Mouse (Mus musculus): ENCODE data around the gene Zc3h10. TPM values are rescaled to one million over a fixed set of nuclear protein-coding genes. Genes with fewer than 3 reads are reported as not detected.
"Not testable (repeated sequence)": the region's sequence is repeated elsewhere in the genome, so short reads cannot be mapped to it uniquely, and the experiment has no call there.

The Zc3h10 gene
- polyA plus RNA-seq, 1 experiment from 2014 or later: 8.0 TPM

DNA sequence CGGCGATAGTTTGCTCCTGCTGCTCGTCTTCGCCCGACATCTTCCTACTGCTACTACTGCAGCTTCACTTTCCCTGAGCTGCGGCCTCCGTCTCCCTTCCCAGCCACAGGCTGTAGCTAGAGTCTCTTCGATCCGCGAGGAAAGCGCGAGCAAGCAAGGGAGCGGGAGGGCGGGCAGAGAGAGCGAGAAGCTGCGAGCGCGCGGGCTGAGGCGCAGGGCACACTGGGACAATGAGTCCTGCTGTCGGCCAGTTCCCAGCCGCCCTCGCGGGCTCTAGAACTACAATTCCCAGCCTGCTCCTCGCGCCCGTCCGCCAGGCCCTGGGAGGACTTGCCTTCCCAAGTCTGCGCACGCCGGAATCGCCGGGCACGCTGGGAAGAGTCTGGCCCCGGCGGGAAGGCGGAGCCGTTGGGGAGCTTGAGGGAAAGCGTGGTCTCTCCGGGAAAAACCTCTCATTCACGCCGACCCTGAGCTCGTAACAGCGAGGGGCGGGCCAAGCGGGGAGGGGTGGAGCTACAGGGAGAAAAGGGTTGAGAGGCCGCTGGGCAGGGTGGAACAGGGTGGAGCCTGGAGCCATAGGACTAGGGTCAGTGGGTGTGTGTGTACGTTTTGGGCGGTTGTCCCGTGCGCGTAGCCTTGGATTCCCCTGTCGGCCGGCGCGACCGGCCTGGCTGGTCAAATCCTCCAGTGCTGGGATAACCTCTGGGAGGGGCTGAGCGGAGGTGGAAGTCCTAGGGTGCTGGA is 18.4 kb upstream of the Zc3h10 start, which contains the start of gene Pa2g4:
TSS of gene Pa2g4 (minus strand) at position 200 of the 744 bp plus-strand sequence.
- H3K9me3 ChIP-seq (replicated peaks; ENCODE audit: control insufficient read depth, low read length): no peaks in the 10 kb centered on the region
- peaks cover 5% of the 10 kb centered on the region; the same call in 1 of the 2 replicates for H3K4me1 ChIP-seq (ENCODE audit: control insufficient read depth, insufficient read depth, low read length)
- WGBS (ENCODE audit: insufficient replicate concordance): under 1% methylated on average over 58 of the region's 58 CpGs
- peak within 1 kb of the TSS; percentile 86 for H3K4me3 ChIP-seq (ENCODE audit: low read depth, low read length)
- H3K4me2 ChIP-seq: peak within 1 kb of the TSS; percentile 79
- H3K27ac ChIP-seq (ENCODE audit: low read depth, low read length): peak within 1 kb of the TSS; percentile 94
- H3K9ac ChIP-seq (ENCODE audit: low read depth, low read length): peak within 1 kb of the TSS; percentile 93
- peaks cover 12% of the 10 kb centered on the region for H3K36me3 ChIP-seq (ENCODE audit: control insufficient read depth, insufficient read depth, low read length)
- ATAC-seq (replicated peaks; ENCODE audit: insufficient number of reproducible peaks, low FRiP score, low TSS enrichment): peak; percentile 97
- H3K27me3 ChIP-seq (ENCODE audit: control insufficient read depth, insufficient read depth, low read length): no peaks in the 10 kb centered on the region

DNA sequence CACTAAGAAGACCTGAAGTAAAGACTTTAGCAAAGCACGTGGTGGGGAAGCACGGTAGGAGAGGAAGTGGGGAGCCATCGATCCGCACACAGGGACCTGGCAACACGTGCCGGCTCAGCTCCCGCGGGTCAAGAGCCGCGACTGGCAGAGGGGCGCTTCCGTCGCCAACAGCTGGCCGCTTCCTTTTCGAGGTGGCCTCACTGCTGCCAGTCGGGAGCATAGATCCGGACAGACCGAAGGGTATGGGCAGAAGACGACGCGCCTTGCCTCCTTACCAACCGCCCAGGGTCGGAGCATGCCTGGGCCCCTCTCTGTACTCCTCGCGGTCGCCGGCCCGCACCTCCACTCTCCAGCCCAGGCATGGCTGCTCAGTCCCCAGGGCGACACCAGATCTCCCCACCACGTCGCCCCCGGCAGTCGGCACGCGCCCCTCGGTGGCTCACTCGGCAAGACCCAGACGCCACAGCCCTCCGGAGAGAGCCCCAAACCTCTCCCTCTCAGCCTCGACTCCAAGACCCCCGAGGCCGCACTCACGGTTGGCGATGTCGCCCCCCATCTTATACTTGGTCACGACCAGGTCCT is 17.7 kb upstream of the Zc3h10 start:
- 0% methylated on average over 46 of the region's 46 CpGs for WGBS (ENCODE audit: insufficient replicate concordance)
- Histone ChIP-seq H3K4me2 (peak overlapping the region; percentile 79), H3K27ac (ENCODE audit: low read depth, low read length) (peak overlapping the region; percentile 94), H3K9me3 (replicated peaks; ENCODE audit: control insufficient read depth, low read length) (no peaks in the 10 kb centered on the region), H3K4me3 (ENCODE audit: low read depth, low read length) (peak overlapping the region; percentile 86), H3K9ac (ENCODE audit: low read depth, low read length) (peak overlapping the region; percentile 93), H3K4me1 (ENCODE audit: control insufficient read depth, insufficient read depth, low read length) (peaks cover 5% of the 10 kb centered on the region; the same call in 1 of the 2 replicates), H3K36me3 (ENCODE audit: control insufficient read depth, insufficient read depth, low read length) (peaks cover 18% of the 10 kb centered on the region), H3K27me3 (ENCODE audit: control insufficient read depth, insufficient read depth, low read length) (no peaks in the 10 kb centered on the region)
- peak; percentile 36; the same call in 1 of the 2 replicates for ATAC-seq (replicated peaks; ENCODE audit: insufficient number of reproducible peaks, low FRiP score, low TSS enrichment)

DNA sequence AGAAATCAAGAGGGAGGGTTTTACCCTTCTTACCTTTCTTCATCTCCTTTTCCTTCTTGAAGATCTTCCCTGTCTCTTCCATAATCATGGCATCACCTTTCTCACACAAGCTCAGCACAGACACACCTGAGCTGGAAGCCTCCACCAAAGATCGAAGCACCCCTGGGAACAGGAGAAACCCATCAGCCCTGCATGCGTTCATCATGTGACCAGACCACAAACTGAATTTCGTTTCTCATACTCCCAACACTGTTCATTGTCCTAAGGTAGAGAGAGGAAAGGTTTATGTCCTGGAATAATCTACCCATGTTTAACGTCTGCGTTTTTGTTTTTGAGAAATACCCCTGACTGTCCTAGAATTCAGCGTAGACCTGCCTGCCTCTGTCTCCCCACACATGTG is 16.0 kb upstream of the Zc3h10 start:
- WGBS (ENCODE audit: insufficient replicate concordance): 82% methylated on average over 6 of the region's 6 CpGs
- ATAC-seq (replicated peaks; ENCODE audit: insufficient number of reproducible peaks, low FRiP score, low TSS enrichment): no peak
- no peak overlapping the region; the same call in 1 of the 2 replicates for H3K9ac ChIP-seq (ENCODE audit: low read depth, low read length)

DNA sequence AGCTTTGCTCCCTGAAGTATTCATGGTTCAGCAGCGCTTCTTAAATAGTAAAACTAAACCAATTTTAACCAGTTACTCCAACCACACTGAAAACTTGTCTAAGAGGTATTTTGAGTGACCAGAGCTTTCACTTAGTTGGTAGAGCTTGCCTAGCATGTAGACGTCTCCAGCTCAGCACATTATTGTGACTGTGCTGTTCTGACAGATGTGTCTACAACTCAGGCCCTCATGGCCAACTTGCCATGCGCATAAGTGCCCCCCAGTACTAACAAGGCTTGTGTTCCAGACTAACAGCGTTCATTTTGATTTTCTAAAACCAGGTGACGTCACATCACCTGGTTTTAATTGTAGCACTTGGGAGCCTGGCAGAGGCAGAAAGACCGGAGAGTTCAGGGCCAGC is 9.4 kb upstream of the Zc3h10 start:
- no peaks in the 10 kb centered on the region for H3K27me3 ChIP-seq (ENCODE audit: control insufficient read depth, insufficient read depth, low read length)
- no peaks in the 10 kb centered on the region for H3K9me3 ChIP-seq (replicated peaks; ENCODE audit: control insufficient read depth, low read length)
- no peak overlapping the region for H3K4me2 ChIP-seq
- no peaks in the 10 kb centered on the region for H3K4me1 ChIP-seq (ENCODE audit: control insufficient read depth, insufficient read depth, low read length)
- H3K4me3 ChIP-seq (ENCODE audit: low read depth, low read length): no peak overlapping the region
- H3K9ac ChIP-seq (ENCODE audit: low read depth, low read length): no peak overlapping the region
- WGBS (ENCODE audit: insufficient replicate concordance): 79% methylated on average over 6 of the region's 6 CpGs
- ATAC-seq (replicated peaks; ENCODE audit: insufficient number of reproducible peaks, low FRiP score, low TSS enrichment): no peak
- no peak overlapping the region for H3K27ac ChIP-seq (ENCODE audit: low read depth, low read length)
- peaks cover 31% of the 10 kb centered on the region for H3K36me3 ChIP-seq (ENCODE audit: control insufficient read depth, insufficient read depth, low read length)

More for the DNA sequence above, 16.0 kb upstream of the Zc3h10 start:
- Histone ChIP-seq H3K27ac (ENCODE audit: low read depth, low read length) (no peak overlapping the region), H3K36me3 (ENCODE audit: control insufficient read depth, insufficient read depth, low read length) (peaks cover 31% of the 10 kb centered on the region), H3K4me3 (ENCODE audit: low read depth, low read length) (no peak overlapping the region), H3K9me3 (replicated peaks; ENCODE audit: control insufficient read depth, low read length) (no peaks in the 10 kb centered on the region), H3K4me1 (ENCODE audit: control insufficient read depth, insufficient read depth, low read length) (peaks cover 5% of the 10 kb centered on the region; the same call in 1 of the 2 replicates), H3K4me2 (peak overlapping the region; percentile 79; the same call in 1 of the 2 replicates), H3K27me3 (ENCODE audit: control insufficient read depth, insufficient read depth, low read length) (no peaks in the 10 kb centered on the region)

DNA sequence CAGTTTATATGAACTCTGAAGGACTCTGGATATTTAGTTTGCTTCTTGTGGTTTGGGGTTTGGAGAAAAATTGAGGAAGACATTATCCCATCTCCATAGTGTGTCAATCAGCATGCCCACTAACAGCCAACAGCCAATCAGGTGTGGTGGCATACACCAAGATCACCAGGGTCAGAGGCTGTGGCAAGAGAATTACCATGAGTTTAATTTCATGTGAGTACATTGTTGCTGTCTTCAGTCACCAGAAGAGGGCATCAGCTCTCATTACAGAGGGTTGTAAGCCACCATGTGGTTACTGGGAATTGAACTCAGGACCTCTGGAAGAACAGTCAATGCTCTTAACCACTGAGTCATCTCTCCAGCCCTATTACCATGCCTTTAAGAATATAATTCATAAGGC is 8.7 kb upstream of the Zc3h10 start:
- H3K4me3 ChIP-seq (ENCODE audit: low read depth, low read length): no peak overlapping the region
- H3K4me1 ChIP-seq (ENCODE audit: control insufficient read depth, insufficient read depth, low read length): no peaks in the 10 kb centered on the region
- no peak overlapping the region for H3K4me2 ChIP-seq
- H3K36me3 ChIP-seq (ENCODE audit: control insufficient read depth, insufficient read depth, low read length): peaks cover 28% of the 10 kb centered on the region
- H3K9me3 ChIP-seq (replicated peaks; ENCODE audit: control insufficient read depth, low read length): no peaks in the 10 kb centered on the region
- no peak for ATAC-seq (replicated peaks; ENCODE audit: insufficient number of reproducible peaks, low FRiP score, low TSS enrichment)
- no peak overlapping the region for H3K27ac ChIP-seq (ENCODE audit: low read depth, low read length)
- no peak overlapping the region for H3K9ac ChIP-seq (ENCODE audit: low read depth, low read length)
- no peaks in the 10 kb centered on the region for H3K27me3 ChIP-seq (ENCODE audit: control insufficient read depth, insufficient read depth, low read length)

DNA sequence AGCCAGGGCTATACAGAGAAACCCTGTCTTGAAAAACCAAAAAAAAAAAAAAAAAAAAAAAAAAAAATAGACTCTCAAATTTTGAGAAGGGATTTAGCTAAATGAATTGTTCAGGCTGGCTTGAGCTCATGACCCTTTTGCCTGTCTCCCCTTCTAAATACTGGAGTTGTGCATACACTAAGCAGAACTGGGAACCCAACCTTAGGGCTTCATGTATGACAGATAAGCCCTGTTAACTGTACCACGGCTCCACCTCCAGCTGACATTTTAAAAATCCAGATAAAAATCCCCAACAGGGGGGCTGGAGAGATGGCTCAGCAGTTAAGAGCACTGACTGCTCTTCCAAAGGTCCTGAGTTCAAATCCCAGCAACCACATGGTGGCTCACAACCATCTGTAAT is 8.0 kb upstream of the Zc3h10 start:
- not testable (repeated sequence) for H3K4me2 ChIP-seq; H3K27ac ChIP-seq (ENCODE audit: low read depth, low read length); H3K4me1 ChIP-seq (ENCODE audit: control insufficient read depth, insufficient read depth, low read length); ATAC-seq (replicated peaks; ENCODE audit: insufficient number of reproducible peaks, low FRiP score, low TSS enrichment); H3K27me3 ChIP-seq (ENCODE audit: control insufficient read depth, insufficient read depth, low read length); H3K9me3 ChIP-seq (replicated peaks; ENCODE audit: control insufficient read depth, low read length); H3K4me3 ChIP-seq (ENCODE audit: low read depth, low read length); H3K9ac ChIP-seq (ENCODE audit: low read depth, low read length)
- 83% methylated on average over 1 of the region's 1 CpGs for WGBS (ENCODE audit: insufficient replicate concordance)
- peaks cover 22% of the 10 kb centered on the region for H3K36me3 ChIP-seq (ENCODE audit: control insufficient read depth, insufficient read depth, low read length)

DNA sequence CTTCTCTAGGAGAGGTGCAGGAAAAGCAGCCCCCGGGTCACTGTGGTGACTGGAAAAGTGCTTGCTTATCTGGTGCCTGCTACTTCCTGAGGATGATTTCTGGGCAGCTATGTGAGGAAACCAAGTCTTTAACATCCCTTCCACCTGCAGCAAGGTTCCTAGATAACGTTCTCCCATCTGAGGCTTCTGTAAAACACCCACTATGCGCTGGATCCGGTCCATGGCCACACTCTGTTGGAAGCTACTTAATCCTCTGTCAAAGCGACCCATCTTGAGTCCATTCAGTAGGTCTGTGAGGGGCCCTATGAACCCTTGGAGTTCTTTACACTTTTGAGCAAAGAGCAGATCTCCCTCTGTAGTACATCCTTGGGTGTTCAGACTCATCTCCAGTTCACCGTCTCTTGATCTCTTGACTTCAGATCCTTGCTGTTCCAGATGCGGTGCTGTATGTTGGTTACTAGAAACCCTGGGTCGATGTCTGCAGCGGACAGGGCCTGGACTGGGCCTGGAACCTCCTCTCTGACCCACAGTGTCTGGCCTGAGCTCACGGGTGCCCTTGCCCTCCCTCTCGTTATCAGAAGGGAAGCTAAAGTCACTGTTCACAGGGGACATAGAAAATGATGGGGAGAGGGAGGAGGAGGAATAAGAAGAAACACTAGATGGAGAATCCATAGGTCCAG is 2.7 kb upstream of the Zc3h10 start:
- WGBS (ENCODE audit: insufficient replicate concordance): 78% methylated on average over 11 of the region's 11 CpGs
- not testable (repeated sequence) for H3K36me3 ChIP-seq (ENCODE audit: control insufficient read depth, insufficient read depth, low read length); ATAC-seq (replicated peaks; ENCODE audit: insufficient number of reproducible peaks, low FRiP score, low TSS enrichment); H3K9me3 ChIP-seq (replicated peaks; ENCODE audit: control insufficient read depth, low read length); H3K27me3 ChIP-seq (ENCODE audit: control insufficient read depth, insufficient read depth, low read length); H3K27ac ChIP-seq (ENCODE audit: low read depth, low read length); H3K4me3 ChIP-seq (ENCODE audit: low read depth, low read length); H3K4me1 ChIP-seq (ENCODE audit: control insufficient read depth, insufficient read depth, low read length); H3K4me2 ChIP-seq; H3K9ac ChIP-seq (ENCODE audit: low read depth, low read length)

DNA sequence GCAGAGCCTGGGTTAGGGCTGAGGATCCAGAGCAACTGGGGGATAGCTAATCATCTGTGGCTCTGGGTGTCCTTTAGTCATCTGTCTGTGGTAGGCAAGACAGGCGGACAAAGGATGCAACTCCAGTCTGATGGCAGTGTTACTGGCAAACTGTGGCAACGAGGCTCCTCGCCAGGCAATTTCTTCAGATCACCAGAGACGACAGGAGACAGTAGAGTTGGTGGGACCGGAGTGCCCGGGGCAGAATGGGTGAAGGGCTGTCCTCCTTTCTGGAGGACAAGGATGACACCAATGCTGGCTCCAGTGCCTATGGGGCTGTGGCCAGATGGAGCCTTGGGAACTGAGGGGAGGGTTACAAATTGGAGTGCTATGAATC is 2.1 kb upstream of the Zc3h10 start:
- H3K4me3 ChIP-seq (ENCODE audit: low read depth, low read length); H3K9me3 ChIP-seq (replicated peaks; ENCODE audit: control insufficient read depth, low read length); H3K9ac ChIP-seq (ENCODE audit: low read depth, low read length); H3K36me3 ChIP-seq (ENCODE audit: control insufficient read depth, insufficient read depth, low read length); ATAC-seq (replicated peaks; ENCODE audit: insufficient number of reproducible peaks, low FRiP score, low TSS enrichment); H3K4me1 ChIP-seq (ENCODE audit: control insufficient read depth, insufficient read depth, low read length); H3K27ac ChIP-seq (ENCODE audit: low read depth, low read length); H3K27me3 ChIP-seq (ENCODE audit: control insufficient read depth, insufficient read depth, low read length): not testable (repeated sequence)
- WGBS (ENCODE audit: insufficient replicate concordance): 60% methylated on average over 6 of the region's 6 CpGs
- peak overlapping the region; percentile 87; the same call in 1 of the 2 replicates for H3K4me2 ChIP-seq
